In the genomic region with DNA sequence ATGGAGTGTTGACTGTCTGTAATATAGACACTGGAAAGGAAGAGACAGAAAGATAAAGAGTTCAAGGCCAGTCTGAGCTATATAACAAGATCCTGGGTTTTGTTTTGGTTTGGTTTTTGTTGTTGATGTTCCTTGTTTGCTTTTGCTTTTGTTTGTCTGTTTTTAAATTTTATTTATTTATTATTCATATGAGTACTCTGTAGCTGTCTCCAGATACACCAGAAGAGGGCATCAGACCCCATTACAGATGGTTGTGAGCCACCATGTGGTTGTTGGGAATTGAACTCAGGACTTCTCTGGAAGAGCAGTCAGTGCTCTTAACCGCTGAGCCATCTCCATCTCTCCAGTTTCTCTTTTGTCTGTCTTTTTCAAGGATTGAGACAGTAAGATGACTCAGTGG, we compare ENCODE assay signal across 18 mouse cellular contexts. TPM values are rescaled to one million over a fixed set of nuclear protein-coding genes. Genes with fewer than 3 reads are reported as not detected.
"Had no signal": no experiment of that assay in that cellular context is flagged by ENCODE, and none has a peak within 500 bp of the region (broad histone marks: within the 10 kb centered on the region; RNA-seq: fewer than 3 reads in every experiment).

No protein-coding gene starts in this region.

- DNase-seq: kidney, adult 11 months; kidney, postnatal 14 days; layer of hippocampus, postnatal 36 days; left cerebral cortex, postnatal 4 days; lung, postnatal 14 days; right cerebral cortex, postnatal 14 days; thymus, postnatal 36 days had no signal

- H3K9ac ChIP-seq: limb, embryonic 13.5 days; liver, embryonic 15.5 days; lung, embryonic 15.5 days; midbrain, embryonic 12.5 days; stomach, embryonic 15.5 days had no signal

- ATAC-seq: midbrain, embryonic 16.5 days had no signal

- H3K27me3 ChIP-seq: stomach, embryonic 15.5 days had no signal

- H3K36me3 ChIP-seq: limb, embryonic 13.5 days; liver, embryonic 15.5 days; lung, embryonic 15.5 days; midbrain, embryonic 12.5 days; stomach, embryonic 15.5 days had no signal

- H3K27ac ChIP-seq: limb, embryonic 13.5 days; liver, embryonic 15.5 days; lung, embryonic 15.5 days; macrophage; midbrain, embryonic 12.5 days; stomach, embryonic 15.5 days had no signal

- H3K9me3 ChIP-seq: limb, embryonic 13.5 days; liver, embryonic 15.5 days; lung, embryonic 15.5 days; midbrain, embryonic 12.5 days; stomach, embryonic 15.5 days had no signal

- H3K4me2 ChIP-seq: limb, embryonic 13.5 days; liver, embryonic 15.5 days; lung, embryonic 15.5 days; midbrain, embryonic 12.5 days; stomach, embryonic 15.5 days had no signal

- H3K4me3 ChIP-seq: limb, embryonic 13.5 days; liver, embryonic 15.5 days; lung, embryonic 15.5 days; megakaryocyte, embryonic 14.5 days; midbrain, embryonic 12.5 days; stomach, embryonic 15.5 days had no signal

RNA-seq across cellular contexts. Expression of a gene that starts 12.4 kb away (rescaled TPM):
- total RNA-seq: liver, adult 2 months had no signal
- polyA plus RNA-seq: liver, adult 2 months; macrophage; spleen, adult 2 months; thymus, postnatal 0 days had no signal

RNA-seq across cellular contexts. Expression of a gene that starts 58.2 kb away (rescaled TPM):
- polyA plus RNA-seq: macrophage; midbrain, embryonic 12.5 days had no signal
